Mouse (Mus musculus) limb, embryonic 12.5 days (tissue): ENCODE results near the gene Grap. TPM values are rescaled to one million over a fixed set of nuclear protein-coding genes. Genes with fewer than 3 reads are reported as not detected.
A peak's percentile ranks its signal among the peaks of the same experiment; 100 is the strongest.
"Not testable (repeated sequence)": the region's sequence is repeated elsewhere in the genome, so short reads cannot be mapped to it uniquely, and the experiment has no call there.

Experiments used
- ATAC-seq: fragments of 200-750 bp; cut with Nextera tagmentation; 2 replicates; pipeline ENCODE4 v1.8.0; 2017; ENCODE audit warnings: low read depth, moderate TSS enrichment; ENCODE audit not compliant: insufficient number of reproducible peaks, insufficient read depth, low FRiP score, low TSS enrichment
- H3K27ac ChIP-seq: fragments of 300-500 bp; sonication (generic); 2 replicates; pipeline ENCODE4 v1.5.1; 2016; ENCODE audit warnings: mild to moderate bottlenecking, moderate library complexity
- H3K27me3 ChIP-seq: fragments of 300-500 bp; sonication (generic); 2 replicates; pipeline ENCODE4 v1.6.1; 2016; ENCODE audit warnings: mild to moderate bottlenecking, moderate library complexity
- H3K36me3 ChIP-seq: fragments of 300-500 bp; sonication (generic); 2 replicates; pipeline ENCODE4 v1.6.1; 2016; ENCODE audit warnings: mild to moderate bottlenecking, moderate library complexity
- H3K4me1 ChIP-seq: fragments of 300-500 bp; sonication (generic); replicated peaks from 2 replicates; pipeline ENCODE4 v1.6.1; 2016
- H3K4me2 ChIP-seq: fragments of 300-500 bp; sonication (generic); 2 replicates; pipeline ENCODE4 v1.6.1; 2016; ENCODE audit warnings: mild to moderate bottlenecking, moderate library complexity
- H3K4me3 ChIP-seq: fragments of 300-500 bp; sonication (generic); replicated peaks from 2 replicates; pipeline ENCODE4 v1.5.1; 2016; ENCODE audit warnings: mild to moderate bottlenecking
- H3K9ac ChIP-seq: fragments of 300-500 bp; sonication (generic); replicated peaks from 2 replicates; pipeline ENCODE4 v1.6.1; 2016; ENCODE audit warnings: mild to moderate bottlenecking, moderate library complexity
- H3K9me3 ChIP-seq: fragments of 300-500 bp; sonication (generic); 2 replicates; pipeline ENCODE4 v1.6.1; 2016; ENCODE audit warnings: mild to moderate bottlenecking, moderate library complexity
- WGBS: fragments of 180-500 bp; shearing (Covaris S2); methylation state at CpG from one replicate; pipeline ENCODE4 v1.1.7; 2016; 5-methylcytosine and 5-hydroxymethylcytosine counted together
- polyA plus RNA-seq: library from polyadenylated mRNA; unstranded; fragments of >200 nt; fragmentation: Nextera tagmentation; extraction: Ambion mirVana; gene quantifications from 2 replicates; pipeline ENCODE4 v1.2.1, GENCODE M21; 2016

Gene Grap
- polyA plus RNA-seq, 1 experiment from 2014 or later: 5.4 TPM

DNA sequence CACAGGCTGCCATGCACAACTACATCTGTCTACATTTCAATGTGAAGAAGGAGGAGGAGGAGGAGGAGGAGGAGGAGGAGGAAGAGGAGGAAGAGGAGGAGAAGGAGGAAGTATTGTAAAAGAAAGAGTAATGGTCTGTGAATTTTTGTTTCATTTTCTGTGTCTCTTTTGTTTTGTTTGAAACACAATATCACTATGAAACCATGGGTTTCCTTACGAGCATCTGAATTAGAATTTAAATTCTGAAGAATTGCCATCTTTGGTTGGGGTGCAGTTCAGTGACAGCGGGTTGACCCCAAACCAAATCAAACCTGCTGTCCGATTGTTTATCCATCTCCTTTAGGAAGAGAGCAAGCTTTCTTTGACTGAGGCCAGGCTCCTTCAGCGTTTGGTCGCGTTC is 33.7 kb upstream of the Grap start:
- peak overlapping the region; percentile 73 for H3K4me2 ChIP-seq
- peak overlapping the region; percentile 42 for H3K4me3 ChIP-seq
- no peaks in the 10 kb centered on the region; the same call in 1 of the 2 replicates for H3K27me3 ChIP-seq
- no peak for ATAC-seq
- no peak overlapping the region for H3K27ac ChIP-seq
- no peaks in the 10 kb centered on the region for H3K36me3 ChIP-seq
- peaks cover 23% of the 10 kb centered on the region for H3K4me1 ChIP-seq
- 18% methylated on average over 6 of the region's 6 CpGs for WGBS
- peak overlapping the region; percentile 51; the same call in 1 of the 2 replicates for H3K9ac ChIP-seq
- no peaks in the 10 kb centered on the region for H3K9me3 ChIP-seq

DNA sequence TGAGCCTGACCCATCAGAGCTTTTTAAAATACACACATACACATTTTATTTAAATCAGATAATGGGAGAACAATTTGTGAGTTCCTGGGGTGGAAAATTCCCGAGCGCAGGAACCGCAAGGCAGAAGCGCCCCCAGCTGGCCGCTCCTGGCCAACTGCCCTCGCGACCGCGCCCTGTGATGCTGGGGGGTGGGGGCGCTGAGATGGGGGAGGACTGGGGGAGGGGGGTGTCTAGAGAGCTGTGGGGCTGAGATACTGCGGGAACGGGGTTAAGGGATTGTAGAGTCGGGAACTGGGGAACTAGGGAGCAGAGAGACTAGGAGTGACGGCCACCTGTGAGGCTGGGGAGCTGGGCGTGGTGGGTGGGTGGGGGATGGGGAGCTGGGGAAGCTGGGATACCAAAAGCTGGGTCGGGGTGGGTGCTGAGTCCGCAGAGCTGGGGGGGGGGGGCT is 33.2 kb upstream of the Grap start:
- Histone ChIP-seq H3K4me2 (peak overlapping the region; percentile 73), H3K4me3 (peak overlapping the region; percentile 42), H3K9me3 (no peaks in the 10 kb centered on the region), H3K9ac (peak overlapping the region; percentile 51), H3K27ac (0 out of 2 replicates have a peak overlapping the region, but pooled peaks have one; percentile 1), H3K36me3 (no peaks in the 10 kb centered on the region), H3K27me3 (no peaks in the 10 kb centered on the region; the same call in 1 of the 2 replicates), H3K4me1 (peaks cover 23% of the 10 kb centered on the region)
- WGBS: 2% methylated on average over 17 of the region's 17 CpGs
- peak; percentile 52; the same call in 1 of the 2 replicates for ATAC-seq

DNA sequence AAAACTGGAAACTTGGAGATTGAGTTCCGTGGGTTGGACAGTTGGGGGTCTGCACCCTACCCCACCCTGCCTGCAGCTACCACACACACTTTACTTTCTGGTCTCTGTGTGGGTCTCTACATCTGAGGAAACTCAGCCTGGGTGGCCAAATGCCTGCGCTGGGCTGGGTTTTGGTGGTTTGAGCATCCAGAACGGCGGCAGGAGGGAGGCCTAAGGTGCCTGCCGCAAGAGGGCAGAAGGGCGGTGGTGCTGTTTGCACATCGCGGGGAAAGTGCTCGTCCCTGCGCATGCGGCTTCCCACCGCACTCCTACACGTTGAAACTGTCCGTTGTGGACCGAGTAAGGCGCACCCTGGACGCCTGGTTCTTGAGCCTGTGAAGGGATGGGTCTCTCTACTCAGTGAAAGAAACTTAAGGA is 32.8 kb upstream of the Grap start:
- no peaks in the 10 kb centered on the region for H3K9me3 ChIP-seq
- H3K9ac ChIP-seq: peak overlapping the region; percentile 51
- H3K27ac ChIP-seq: 0 out of 2 replicates have a peak overlapping the region, but pooled peaks have one; percentile 1
- WGBS: 1% methylated on average over 17 of the region's 17 CpGs
- H3K4me2 ChIP-seq: peak overlapping the region; percentile 73
- H3K4me3 ChIP-seq: peak overlapping the region; percentile 42
- H3K27me3 ChIP-seq: no peaks in the 10 kb centered on the region; the same call in 1 of the 2 replicates
- H3K4me1 ChIP-seq: peaks cover 21% of the 10 kb centered on the region
- ATAC-seq: peak; percentile 29; the same call in 1 of the 2 replicates
- no peaks in the 10 kb centered on the region for H3K36me3 ChIP-seq

DNA sequence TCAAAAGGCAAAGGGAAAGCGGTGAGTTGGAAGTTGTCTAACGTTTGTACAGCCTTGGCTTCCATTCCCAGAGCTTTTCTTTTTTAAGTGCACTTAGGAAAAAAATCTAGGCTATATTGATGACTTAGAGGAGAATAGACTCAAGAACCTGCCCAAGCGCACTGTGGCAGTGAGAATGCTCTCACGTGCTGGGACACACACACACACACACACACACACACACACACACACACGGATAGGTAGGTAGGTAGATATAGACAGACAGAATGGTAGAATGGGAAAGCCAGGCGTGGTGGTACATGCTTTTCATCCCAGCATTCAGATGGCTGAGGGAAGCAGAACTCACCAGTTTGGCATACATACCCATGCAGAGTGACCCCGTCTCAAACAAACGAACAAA is 32.3 kb upstream of the Grap start:
- Histone ChIP-seq H3K27ac (no peak overlapping the region), H3K9me3 (no peaks in the 10 kb centered on the region), H3K4me2 (peak overlapping the region; percentile 73), H3K4me3 (peak overlapping the region; percentile 42), H3K27me3 (no peaks in the 10 kb centered on the region; the same call in 1 of the 2 replicates), H3K9ac (0 out of 2 replicates have a peak overlapping the region, but pooled peaks have one; percentile 51), H3K36me3 (no peaks in the 10 kb centered on the region), H3K4me1 (peaks cover 16% of the 10 kb centered on the region)
- no peak for ATAC-seq
- 64% methylated on average over 8 of the region's 8 CpGs for WGBS

DNA sequence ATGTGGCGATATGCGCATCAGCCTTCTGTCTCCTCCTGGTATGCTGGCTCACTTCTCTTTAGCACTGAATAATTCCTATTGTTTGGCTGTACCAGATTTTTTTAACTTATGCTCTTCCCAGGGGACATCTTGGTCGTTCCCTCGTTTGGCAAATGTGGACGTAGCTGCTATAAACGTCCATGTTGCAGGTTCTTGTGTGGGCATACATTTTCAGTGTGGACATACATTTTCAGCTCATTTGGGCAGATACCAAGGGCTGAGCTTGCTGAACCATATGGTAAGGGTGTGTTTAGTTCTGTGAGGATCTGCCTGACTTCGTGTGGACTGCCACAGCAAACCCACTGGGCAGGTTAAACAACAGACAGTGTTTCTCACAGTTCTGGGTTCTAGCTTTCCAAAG is 27.9 kb upstream of the Grap start:
- ATAC-seq: no peak
- Histone ChIP-seq H3K36me3 (no peaks in the 10 kb centered on the region), H3K27me3 (no peaks in the 10 kb centered on the region; the same call in 1 of the 2 replicates), H3K9ac (no peak overlapping the region), H3K4me2 (no peak overlapping the region), H3K27ac (no peak overlapping the region), H3K9me3 (peaks cover 5% of the 10 kb centered on the region; the same call in 1 of the 2 replicates), H3K4me3 (no peak overlapping the region), H3K4me1 (peaks cover 5% of the 10 kb centered on the region; the same call in 1 of the 2 replicates)
- 78% methylated on average over 7 of the region's 7 CpGs for WGBS

DNA sequence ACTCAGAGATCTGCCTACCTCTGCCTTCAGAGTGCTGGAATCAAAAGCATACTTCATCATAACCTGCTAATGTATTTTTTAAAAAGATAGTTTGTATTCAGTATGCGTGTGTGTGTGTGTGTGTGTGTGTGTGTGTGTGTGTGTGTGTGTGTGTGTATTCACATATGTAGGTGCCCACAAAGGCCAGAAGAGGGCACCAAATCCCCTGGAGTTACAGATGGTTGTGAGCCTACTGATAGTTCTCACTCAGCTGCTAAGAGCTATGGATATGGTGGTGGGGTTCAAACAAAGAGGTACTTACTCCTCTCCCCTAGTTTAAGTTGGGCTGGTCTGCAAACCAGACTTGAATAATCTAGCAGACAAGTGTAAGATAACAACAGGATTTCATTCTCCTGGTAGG is 26.6 kb upstream of the Grap start:
- 91% methylated on average over 1 of the region's 1 CpGs for WGBS
- Histone ChIP-seq H3K36me3 (no peaks in the 10 kb centered on the region), H3K4me2 (no peak overlapping the region), H3K9me3 (peaks cover 5% of the 10 kb centered on the region; the same call in 1 of the 2 replicates), H3K27me3 (no peaks in the 10 kb centered on the region; the same call in 1 of the 2 replicates), H3K9ac (no peak overlapping the region), H3K27ac (no peak overlapping the region), H3K4me3 (no peak overlapping the region), H3K4me1 (no peaks in the 10 kb centered on the region)
- ATAC-seq: no peak

DNA sequence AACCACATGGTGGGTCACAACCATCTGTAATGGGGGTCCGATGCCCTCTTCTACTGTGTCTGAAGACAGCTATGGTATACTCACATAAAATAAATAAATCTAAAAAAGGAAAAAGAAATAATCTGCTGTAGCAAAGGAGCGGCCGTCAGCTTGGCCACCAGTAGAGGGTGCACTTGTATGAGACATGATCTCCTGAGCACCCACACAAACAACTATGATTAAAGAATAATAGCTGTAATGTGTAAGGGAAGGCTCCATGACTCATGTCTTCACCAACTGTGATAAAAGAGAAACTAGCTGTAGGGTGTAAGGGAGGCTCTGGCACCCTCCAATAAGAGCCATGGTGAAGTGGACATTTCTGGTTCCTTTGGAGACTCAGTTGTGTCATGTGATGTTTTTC is 23.4 kb upstream of the Grap start:
- H3K27ac ChIP-seq: no peak overlapping the region
- no peak overlapping the region for H3K4me3 ChIP-seq
- no peak for ATAC-seq
- H3K4me1 ChIP-seq: no peaks in the 10 kb centered on the region
- 59% methylated on average over 3 of the region's 3 CpGs for WGBS
- H3K27me3 ChIP-seq: no peaks in the 10 kb centered on the region
- H3K9me3 ChIP-seq: peaks cover 5% of the 10 kb centered on the region; the same call in 1 of the 2 replicates
- no peak overlapping the region for H3K4me2 ChIP-seq
- no peaks in the 10 kb centered on the region for H3K36me3 ChIP-seq
- no peak overlapping the region for H3K9ac ChIP-seq

DNA sequence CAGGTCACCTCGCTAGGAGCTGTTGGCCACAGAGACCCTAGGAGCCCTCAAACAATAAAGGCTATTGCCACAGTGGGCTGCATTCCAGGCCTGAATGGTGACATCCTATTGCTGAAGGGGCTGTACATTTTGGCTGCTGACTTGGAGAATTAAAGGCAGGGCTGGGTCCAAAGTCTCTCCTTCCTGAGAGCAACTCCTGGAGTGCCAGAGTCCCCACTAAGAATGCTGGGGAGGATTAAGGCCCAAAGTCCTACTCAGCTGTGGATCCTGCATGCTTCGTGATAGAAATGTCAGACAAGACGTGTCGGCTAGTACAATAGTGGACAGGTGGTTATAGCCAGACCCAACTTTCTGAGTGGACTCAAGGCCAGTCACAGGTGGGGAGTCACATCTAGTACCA is 16.8 kb upstream of the Grap start:
- H3K27ac ChIP-seq, H3K4me1 ChIP-seq, H3K4me3 ChIP-seq, ATAC-seq, H3K27me3 ChIP-seq, H3K9ac ChIP-seq, H3K36me3 ChIP-seq, H3K4me2 ChIP-seq, H3K9me3 ChIP-seq: not testable (repeated sequence)
- 85% methylated on average over 4 of the region's 4 CpGs for WGBS

DNA sequence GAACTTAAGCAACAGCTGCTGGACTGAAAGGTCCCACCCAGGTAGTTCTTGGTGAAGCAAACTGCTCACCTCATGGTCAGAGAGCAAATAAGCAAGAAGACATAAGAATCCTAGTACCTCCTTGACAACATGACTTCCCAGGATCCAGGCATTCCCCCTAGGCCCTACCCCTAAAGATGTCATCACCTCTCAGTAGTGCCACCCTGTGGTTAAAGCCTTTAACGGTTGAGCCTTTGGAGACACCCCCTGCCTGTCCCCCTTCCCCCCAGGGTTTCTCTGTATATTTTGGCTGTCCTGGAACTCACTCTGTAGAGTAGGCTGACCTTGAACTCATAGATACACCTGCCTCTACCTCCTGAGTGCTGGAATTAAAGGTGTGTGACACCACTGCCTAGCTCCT is 15.7 kb upstream of the Grap start:
- H3K27ac ChIP-seq: no peak overlapping the region
- no peak overlapping the region for H3K9ac ChIP-seq
- ATAC-seq: no peak
- H3K4me3 ChIP-seq: no peak overlapping the region
- H3K4me2 ChIP-seq: no peak overlapping the region
- WGBS: 56% methylated on average over 1 of the region's 1 CpGs
- H3K9me3 ChIP-seq: no peaks in the 10 kb centered on the region
- H3K36me3 ChIP-seq: no peaks in the 10 kb centered on the region
- H3K4me1 ChIP-seq: no peaks in the 10 kb centered on the region
- no peaks in the 10 kb centered on the region for H3K27me3 ChIP-seq

DNA sequence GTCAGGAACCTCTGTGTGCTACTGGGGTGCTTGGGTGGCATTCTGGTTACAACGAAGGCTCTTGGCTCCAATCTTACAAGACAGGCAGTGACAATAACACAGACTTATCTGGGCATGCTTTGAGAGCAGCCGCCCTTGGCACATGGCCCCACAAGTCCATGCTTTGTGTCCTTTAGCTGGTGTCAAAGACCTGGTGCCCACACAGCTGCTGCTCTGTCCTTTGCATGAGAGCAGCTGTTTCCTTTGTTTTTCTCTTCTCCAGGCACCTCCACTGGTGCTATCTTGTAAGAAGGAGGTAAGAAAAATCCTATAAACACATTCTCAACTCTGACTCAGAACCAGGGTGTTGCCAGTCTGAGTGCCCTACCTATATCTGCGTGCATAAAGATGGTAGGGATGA is 15.2 kb upstream of the Grap start:
- H3K9me3 ChIP-seq: no peaks in the 10 kb centered on the region
- no peaks in the 10 kb centered on the region for H3K4me1 ChIP-seq
- no peak overlapping the region for H3K9ac ChIP-seq
- H3K27me3 ChIP-seq: no peaks in the 10 kb centered on the region
- H3K27ac ChIP-seq: no peak overlapping the region
- no peaks in the 10 kb centered on the region for H3K36me3 ChIP-seq
- no peak for ATAC-seq
- 92% methylated on average over 3 of the region's 3 CpGs for WGBS
- H3K4me3 ChIP-seq: no peak overlapping the region
- H3K4me2 ChIP-seq: no peak overlapping the region

DNA sequence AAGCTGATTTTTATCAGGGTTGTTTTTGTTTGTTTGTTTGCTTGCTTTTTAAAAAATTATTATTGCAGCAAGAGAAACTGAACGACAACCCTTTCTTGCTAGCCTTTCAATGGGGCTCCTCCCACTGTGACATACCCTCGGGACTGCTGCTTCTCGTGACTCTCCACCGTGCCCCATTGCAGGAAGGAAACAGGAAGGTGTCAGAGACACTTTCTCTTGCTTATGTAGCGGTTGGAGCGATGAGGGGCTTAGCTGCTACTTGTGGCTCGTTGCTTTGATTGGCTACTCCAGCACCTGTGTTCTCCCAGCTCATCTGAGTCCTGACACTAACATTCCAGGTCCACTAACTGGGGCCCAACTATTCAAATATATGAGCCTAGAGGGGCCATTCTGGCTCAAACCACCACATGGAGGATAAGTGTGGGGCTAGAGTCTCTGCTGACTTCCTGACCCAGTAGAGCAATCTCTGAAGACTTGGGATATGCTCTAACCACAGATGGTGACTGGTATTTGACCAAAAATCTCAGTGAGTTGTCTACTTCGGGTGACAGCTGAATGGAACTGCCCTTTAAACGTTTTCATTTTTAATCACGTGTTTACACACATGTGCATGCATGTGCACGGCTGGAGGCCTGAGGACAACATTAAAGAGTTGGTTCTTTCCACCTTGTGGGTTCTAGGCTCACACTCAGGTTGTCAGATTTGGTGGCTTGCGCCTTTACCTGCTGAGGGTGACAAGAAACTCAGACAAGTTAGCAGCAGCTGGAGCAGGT is 14.1 kb upstream of the Grap start:
- Histone ChIP-seq H3K27ac (no peak overlapping the region), H3K36me3 (no peaks in the 10 kb centered on the region), H3K27me3 (no peaks in the 10 kb centered on the region), H3K4me1 (no peaks in the 10 kb centered on the region), H3K9ac (no peak overlapping the region), H3K9me3 (no peaks in the 10 kb centered on the region), H3K4me2 (no peak overlapping the region), H3K4me3 (no peak overlapping the region)
- 73% methylated on average over 12 of the region's 12 CpGs for WGBS
- no peak for ATAC-seq
